Mouse (Mus musculus) embryo, embryonic 11 days (tissue): ENCODE measurements around the gene Bad.

Source experiments
- DNase-seq: peaks from one replicate; pipeline ENCODE4 v3.0.0-alpha.2; 2015

The Bad gene

DNA sequence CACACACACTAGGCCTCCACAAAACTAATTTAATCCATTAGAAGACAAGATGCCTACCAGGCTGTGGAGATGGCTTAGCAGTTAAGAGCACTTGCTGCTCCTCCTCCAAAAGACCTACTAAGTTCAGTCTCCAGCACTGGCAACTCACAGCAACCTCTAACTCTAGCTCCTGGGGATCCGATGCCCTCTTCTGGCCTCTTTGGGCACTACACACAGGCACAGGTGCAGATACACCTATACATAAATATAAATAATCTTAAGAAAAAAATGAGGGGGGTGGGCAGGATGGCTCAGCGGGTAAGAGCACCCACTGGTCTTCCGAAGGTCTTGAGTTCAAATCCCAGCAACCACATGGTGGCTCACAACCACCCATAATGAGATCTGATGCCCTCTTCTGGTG, 5.4 kb upstream of the Bad start:
- DNase-seq: no peak

DNA sequence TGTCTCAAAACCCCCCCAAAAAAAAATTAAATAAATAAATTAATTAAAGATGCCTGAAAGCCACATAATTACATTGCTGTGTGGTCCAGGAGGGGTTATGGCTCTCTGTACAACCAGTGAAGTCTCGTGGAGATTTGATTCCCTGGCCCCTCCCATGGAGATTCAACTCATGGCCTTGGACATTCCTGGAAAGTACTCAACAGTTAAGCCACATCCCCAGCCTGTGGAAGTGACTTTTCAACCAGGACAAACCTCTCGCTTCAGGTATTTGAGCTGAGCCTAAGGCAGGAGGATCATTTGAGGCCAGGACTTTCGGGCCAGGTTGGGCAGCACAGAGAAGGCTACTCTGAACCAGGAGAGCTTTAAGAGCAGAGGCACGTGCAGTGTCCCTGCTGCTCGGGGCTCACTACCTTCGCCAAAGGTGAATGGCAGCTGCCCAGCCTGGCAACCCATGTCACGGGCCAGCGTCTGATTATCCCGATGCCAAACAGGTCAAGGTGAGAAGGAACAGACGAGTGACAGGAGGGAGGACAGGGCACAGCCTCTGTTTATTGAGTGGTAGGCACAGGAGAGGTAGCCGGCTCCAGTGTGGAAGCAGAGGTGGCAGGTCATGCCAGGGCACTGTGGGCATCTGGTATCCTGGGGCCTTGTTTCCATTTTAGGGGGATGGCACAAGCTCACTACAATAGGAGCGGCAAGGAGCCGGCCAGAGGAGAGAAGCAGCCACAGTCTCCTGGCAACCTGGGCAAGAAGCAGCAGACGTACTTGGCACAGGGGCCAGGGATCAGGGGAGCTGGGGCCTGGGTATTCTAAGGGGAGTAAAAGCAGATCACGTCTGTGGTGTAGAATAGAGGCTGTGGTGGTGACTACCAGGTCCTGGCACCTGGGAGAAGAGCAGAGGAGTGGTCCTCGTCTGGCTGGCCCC, 3.9 kb upstream of the Bad start:
- no peak for DNase-seq

DNA sequence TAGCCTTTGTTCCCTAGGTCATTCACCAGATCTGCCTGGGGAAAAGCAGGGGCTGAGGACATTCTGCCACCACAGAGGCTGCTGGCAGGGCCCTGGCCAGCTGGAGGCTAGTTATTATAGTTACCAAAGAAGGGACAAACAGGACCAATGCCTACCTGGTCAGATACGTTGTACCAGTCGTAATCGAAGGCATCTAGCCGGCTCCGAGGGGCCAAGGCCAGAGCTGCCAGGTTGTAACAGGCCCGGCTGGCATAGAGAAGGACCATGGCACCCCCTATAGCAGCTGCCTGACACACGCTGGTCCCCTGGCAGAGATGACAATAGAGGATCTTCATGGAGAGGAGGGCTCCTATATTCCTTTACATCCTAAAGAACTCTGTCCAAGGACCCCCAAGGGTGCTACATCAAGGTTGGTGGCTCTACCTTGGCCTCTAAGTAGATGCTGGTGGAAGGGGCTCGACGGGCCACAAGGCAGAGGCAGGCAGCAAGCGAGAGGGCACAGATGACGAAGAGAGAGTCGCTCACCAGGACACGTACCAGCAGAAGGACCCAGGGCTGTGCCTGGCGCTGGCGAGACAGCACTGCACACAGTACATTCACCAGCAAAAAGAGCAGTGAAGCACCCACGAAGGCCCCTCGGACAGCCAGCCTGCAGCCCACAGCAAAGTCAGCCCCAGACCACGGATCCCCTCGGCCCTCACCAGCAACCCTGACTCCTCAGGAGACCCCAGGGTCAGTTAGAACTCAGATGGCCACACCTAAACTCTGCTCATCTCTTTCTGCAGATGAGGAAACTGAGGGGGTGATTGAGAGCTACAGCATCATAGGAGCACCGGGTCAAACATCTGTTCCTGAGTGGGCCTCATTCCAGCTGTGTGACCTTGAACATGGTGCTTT, 2.3 kb upstream of the Bad start:
- no peak for DNase-seq

DNA sequence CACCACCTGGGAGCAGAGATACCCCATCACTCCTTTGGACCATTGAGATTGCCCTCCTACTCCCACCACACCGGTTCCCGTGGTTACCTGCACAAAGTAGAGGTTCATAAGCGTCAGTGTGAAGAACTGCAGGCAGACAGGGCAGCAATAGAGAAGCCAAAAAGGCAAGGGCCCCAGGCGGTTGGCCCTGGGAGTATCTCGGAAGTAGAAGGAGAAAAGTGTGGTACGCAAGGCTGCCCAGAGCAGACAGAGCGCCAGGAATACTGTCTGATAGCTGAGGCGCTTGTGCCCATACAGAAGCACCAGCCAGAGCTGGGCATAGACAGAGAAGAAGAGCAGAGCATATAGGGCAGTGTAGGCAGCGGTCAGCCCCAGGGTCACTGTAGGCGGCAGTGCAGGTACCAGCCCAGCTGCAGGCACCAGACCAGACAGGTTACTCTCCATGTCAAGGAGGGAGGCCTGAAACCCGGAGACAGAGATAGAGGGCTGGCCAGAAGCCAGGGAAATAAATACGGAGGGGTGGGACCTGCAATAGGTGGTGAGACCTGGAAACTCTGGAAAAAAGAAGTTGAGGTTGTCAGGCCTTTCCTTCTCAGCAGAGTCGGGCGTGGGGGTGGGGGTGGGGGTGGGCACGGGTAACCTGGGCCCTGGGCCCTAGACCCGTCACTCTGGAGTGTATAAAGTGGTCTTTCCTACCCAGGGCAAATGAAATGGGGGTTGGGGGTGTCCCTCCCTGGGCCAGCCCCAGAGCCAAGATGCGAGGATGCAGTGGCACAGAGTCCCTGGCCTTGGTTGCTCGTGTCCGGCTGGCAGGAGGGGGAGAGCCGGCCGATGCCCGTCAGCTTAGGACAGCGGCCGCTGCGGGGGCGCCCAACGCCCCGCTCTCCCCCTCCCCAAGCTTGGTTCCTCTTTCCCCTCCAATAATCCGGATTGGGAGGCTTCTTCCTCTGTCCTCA, 987 bp upstream of the Bad start:
- no peak for DNase-seq

- DNase-seq: peak; percentile 94
Measured at GRCm38 (mm10) chr19:6942249-6942691, 609 bp downstream of the Bad start, which contains the start of gene Gpr137. Gpr137 (minus strand) TSS chr19:6942480.

- no peak for DNase-seq
Measured at GRCm38 (mm10) chr19:6942764-6943163, 1.1 kb downstream of the Bad start.

DNA sequence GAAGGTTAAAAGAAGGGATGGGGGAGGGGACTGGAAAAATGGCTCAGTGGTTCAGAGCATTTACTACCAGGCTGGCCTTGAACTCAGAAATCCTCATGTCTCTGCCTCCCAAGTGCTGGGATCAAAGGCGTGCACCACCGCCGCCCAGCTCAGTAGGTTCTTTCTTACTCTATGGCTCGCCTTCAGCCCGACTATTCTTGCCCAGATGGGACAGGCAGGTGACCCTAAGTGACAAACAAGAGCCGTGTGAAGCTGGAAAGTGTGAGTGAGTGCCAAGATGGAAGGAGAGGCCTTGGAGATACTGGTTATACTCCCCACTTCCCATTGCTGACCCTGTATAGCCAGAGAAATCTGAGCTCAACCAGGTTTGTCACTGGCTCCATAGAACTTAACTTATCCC, 2.0 kb downstream of the Bad start:
- no peak for DNase-seq

DNA sequence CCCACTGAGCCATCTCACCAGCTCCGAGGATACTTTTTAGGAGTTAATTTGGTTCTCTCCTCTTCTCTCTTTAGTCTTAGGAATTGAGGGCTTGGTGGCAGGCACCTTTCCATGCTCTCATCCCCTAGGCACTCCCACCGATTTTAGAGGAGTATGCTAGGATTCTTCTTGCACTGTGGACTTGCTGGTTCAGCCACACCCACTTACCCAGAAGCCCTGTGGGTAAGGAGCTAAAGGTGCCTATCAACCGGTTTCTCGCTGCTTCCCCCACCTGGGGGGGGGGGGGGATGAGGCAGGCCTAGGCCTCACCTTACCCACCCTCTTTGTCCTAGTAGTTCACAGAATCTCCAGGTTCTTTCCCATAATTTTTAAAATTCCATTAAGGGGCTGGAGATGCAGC, 6.1 kb downstream of the Bad start:
- no peak for DNase-seq

- DNase-seq: no peak
Measured at GRCm38 (mm10) chr19:6948186-6948585, 6.5 kb downstream of the Bad start.

- no peak for DNase-seq
Measured at GRCm38 (mm10) chr19:6949532-6949931, 7.9 kb downstream of the Bad start.

DNA sequence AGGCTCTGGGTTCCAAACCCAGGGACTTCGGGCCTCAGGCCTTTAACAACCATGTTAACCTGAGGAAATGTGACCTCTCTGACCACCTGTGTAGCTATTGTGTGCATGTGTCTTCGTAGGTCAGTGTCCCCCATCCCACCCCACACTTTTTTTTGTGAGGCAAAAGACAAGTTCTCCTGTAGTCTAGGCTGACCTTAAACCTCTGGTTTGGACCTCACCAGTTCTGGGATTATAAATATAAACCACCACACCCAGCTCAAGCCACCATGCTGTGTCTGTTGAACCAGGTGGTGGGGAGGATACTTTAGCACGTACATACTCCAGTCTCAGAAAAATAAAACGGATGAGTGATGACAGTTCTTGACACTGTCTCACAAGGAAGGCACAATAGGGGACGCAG, 8.3 kb downstream of the Bad start:
- no peak for DNase-seq

- DNase-seq: peak; percentile 80
Measured at GRCm38 (mm10) chr19:6950613-6951153, 9.0 kb downstream of the Bad start.

DNA sequence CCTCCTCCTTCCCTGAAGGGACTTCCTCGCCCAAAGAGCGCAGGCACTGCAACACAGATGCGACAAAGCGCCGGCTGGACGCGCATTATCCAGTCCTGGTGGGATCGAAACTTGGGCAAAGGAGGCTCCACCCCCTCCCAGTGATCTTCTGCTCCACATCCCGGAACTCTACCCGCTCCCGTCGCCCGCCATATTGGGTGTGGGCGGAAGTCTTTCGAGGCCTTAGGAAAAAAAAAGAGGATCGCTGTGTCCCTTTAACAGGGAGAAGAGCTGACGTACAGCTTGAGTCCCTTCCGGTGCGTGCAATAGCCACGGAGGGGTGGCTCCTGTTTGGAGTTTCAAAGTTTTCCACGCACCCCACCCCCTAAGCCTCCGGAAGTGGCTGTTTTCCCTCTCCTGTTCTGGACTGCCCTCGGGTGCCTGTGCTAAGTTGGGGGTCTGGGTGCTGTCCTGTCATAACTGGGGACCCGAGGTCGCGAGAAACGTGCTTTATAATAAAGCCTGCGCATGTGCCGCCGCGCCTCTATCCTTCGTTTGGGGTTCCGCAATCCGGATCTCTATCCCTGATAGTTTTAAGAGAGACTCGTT, 9.8 kb downstream of the Bad start:
- DNase-seq: peak; percentile 96

DNA sequence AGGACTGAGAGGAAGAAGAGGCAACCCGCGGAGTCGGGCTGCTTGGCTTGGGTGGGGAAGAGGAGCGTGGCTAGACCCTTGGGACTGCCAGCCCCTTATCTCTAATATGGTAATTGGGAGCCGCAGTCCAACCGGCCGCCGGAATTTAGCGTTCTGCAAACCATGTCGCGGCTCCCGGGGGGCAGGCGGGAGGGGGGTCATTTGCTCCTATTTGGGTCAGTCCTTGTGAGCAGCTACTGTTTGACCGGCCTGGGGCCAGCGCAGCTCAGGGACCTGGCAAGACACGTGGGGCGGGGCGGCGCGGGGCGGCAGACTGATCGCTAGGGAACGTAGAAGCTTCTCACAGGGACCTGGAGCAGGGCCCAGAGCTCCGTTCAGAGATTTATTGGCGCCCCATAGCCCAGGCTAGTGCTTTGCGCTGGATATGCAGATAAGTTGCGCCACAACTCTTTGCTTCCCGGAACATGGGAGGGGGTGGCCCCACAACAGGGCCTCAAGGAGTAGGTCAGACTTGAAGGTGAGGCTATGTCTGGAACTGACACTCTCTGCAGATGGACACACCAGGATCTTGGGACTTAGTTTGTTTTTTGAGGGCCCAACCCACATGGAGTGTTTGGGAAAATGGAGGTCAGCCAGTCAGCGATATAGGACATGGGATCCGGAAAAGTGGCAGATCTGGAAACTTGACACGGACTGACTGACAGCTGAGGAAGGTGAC, 10.5 kb downstream of the Bad start:
- DNase-seq: peak; percentile 64

DNA sequence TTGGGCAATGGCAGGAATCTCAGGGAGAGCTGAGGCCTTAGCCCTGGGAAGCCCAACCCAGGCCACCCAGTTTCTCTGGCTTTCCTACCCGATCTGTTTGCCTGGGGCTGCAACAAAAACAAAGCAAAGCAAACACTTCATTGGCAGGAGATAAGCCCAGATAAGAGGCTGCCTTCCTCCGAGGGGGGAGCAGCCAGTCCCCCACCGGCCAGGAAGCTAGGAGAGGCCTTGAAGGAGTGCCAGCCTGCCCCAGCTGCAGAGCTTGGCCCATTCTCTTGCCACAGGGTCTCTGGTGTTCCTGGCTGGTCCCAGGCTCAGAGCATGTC, 11.0 kb downstream of the Bad start:
- DNase-seq: no peak

GRCm38 (mm10) chr19:6954046-6954445, 12.4 kb downstream of the Bad start:
- DNase-seq: peak; percentile 38

DNA sequence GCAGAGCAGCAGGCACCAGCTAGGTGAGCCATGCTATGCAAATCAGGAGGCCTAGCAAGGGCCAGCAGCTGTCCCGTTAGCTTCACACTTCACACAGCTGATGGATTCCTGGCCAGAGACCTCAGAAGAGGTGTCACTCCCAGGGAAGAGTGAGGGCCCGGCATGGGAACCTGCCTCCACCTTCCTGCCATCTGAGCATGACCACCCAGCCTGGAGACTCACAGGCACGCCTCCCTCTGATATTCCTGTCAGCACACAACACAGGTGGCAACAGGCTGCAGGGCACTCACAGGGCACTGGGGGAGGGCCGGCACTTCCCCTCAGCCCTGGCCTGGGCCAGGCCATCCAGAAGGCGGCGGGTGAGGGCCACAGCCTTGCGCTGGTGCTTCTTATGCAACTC, 13.8 kb downstream of the Bad start:
- no peak for DNase-seq

DNA sequence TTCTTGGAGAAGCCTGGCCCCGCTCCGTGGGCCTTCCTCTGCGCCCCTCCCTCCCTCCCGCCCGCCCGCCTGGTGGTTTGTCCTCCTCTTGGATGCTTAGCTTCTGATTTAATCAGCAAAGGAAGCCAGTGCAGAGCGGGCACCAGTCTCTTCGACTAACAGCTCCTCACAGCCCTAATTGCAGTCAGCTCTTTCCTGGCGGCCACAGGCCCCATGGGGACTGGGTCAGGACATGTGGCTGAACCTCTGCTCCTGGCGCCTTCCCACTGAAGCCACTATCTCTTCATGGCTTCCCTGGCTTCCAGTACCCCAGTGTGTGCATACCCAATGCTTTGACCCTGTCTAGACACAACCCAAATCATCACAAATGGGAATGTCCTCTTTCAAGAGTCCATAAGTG, 14.8 kb downstream of the Bad start:
- no peak for DNase-seq

DNA sequence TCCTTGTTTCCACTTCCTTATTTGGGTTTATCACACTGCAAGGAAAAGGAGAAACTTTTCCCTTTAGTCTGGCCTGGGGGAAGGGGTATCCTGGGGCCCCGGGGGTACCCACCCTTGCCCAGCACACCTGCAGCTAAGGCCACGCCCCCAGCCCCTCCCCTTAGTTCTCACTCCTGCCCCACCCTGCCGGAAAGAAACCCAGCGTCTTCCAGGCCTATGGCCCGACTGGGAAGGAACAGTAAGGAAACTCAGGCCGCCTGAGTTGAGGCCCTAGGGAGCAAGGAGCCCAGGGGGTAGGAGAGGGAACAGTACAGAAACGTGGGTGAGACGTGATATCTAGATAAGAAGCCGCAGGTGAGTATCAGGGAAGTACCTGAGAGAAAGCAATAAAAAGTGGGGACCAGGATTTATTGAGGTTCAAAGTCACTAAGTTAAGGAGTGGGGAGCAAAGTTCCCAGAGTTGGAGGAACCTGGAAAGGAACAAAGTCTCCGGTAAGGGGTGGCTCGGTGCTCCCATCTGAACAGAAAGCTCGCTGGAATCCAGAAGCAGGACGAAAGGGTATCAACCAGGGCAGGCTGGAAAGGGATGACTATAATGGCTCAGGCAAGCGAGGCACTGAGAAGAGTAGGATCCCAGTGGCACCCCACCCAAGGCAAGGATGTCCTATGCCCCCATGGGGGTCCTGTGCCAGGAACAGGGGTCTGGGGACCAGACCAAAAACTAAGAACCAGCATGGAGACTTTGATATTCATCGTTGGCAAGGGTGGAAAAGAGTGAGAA, 27.0 kb downstream of the Bad start:
- DNase-seq: no peak

GRCm38 (mm10) chr19:6969291-6969664, 27.6 kb downstream of the Bad start:
- no peak for DNase-seq
